Mouse (Mus musculus): ENCODE results near the gene Adgb. TPM values are rescaled to one million over a fixed set of nuclear protein-coding genes. Genes with fewer than 3 reads are reported as not detected.
A peak's percentile ranks its signal among the peaks of the same experiment; 100 is the strongest.

The Adgb gene
- total RNA-seq, 2 experiments from 2014 or later = 0.32 to 0.56 TPM

GRCm38 (mm10) chr10:10429635-10430034 lies 42.5 kb downstream of the Adgb start:
- no peak for TF ChIP-seq CTCF (IDR thresholded peaks at IDR 0.05)
- intact Hi-C loops (cut with DNase I) = no loop called here
- H3K27ac ChIP-seq = no peak overlapping the region

GRCm38 (mm10) chr10:10429032-10429431 lies 43.1 kb downstream of the Adgb start:
- DNase-seq (ENCODE audit: extremely low spot score in 1 of 2, low spot score in 2 of 2) = no peak
- intact Hi-C loops (cut with DNase I) = no loop called here
- H3K4me3 ChIP-seq = no peak overlapping the region
- no peak for TF ChIP-seq CTCF (IDR thresholded peaks at IDR 0.05)
- no peak overlapping the region for H3K27ac ChIP-seq

More at GRCm38 (mm10) chr10:10429635-10430034, 42.5 kb downstream of the Adgb start:
- H3K4me3 ChIP-seq = no peak overlapping the region
- DNase-seq (ENCODE audit: extremely low spot score in 1 of 2, low spot score in 2 of 2) = no peak

GRCm38 (mm10) chr10:10424383-10424782 lies 47.7 kb downstream of the Adgb start:
- no peak for TF ChIP-seq CTCF (IDR thresholded peaks at IDR 0.05)
- Histone ChIP-seq H3K4me3 (no peak overlapping the region), H3K27ac (no peak overlapping the region)
- DNase-seq (ENCODE audit: extremely low spot score in 1 of 2, low spot score in 2 of 2) = no peak
- intact Hi-C loops (cut with DNase I) = no loop called here

- no peak overlapping the region for H3K4me3 ChIP-seq
- no peak for DNase-seq (ENCODE audit: extremely low spot score in 1 of 2, low spot score in 2 of 2)
- H3K27ac ChIP-seq = no peak overlapping the region
- no peak for TF ChIP-seq CTCF (IDR thresholded peaks at IDR 0.05)
- intact Hi-C loops (cut with DNase I) = no loop called here
These were observed 61.1 kb downstream of the Adgb start for GRCm38 (mm10) chr10:10411046-10411445.

GRCm38 (mm10) chr10:10408166-10408565 lies 64.0 kb downstream of the Adgb start:
- intact Hi-C loops (cut with DNase I) = loop anchor here (1.0 to 5.0 kb wide), 3 partner anchors 150 to 764 kb away; partner anchors contain the start of genes Grm1 and Rab32
- H3K4me3 ChIP-seq = no peak overlapping the region
- no peak overlapping the region for H3K27ac ChIP-seq
- TF ChIP-seq CTCF (IDR thresholded peaks at IDR 0.05) = peak; percentile 74
- peak in 1 of 2 experiments; percentile 18 for DNase-seq (ENCODE audit: extremely low spot score in 1 of 2, low spot score in 2 of 2)

GRCm38 (mm10) chr10:10395784-10396481 lies 76.2 kb downstream of the Adgb start:
- Histone ChIP-seq H3K4me3 (no peak overlapping the region), H3K27ac (no peak overlapping the region)
- intact Hi-C loops (cut with DNase I) = no loop called here
- no peak for DNase-seq (ENCODE audit: extremely low spot score in 1 of 2, low spot score in 2 of 2)
- TF ChIP-seq CTCF (IDR thresholded peaks at IDR 0.05) = no peak

- no peak overlapping the region for H3K4me3 ChIP-seq
- no peak for TF ChIP-seq CTCF (IDR thresholded peaks at IDR 0.05)
- no peak overlapping the region for H3K27ac ChIP-seq
- intact Hi-C loops (cut with DNase I) = no loop called here
- no peak for DNase-seq (ENCODE audit: extremely low spot score in 1 of 2, low spot score in 2 of 2)
These were observed 97.5 kb downstream of the Adgb start for GRCm38 (mm10) chr10:10374629-10375028.

GRCm38 (mm10) chr10:10364025-10364424 lies 108.1 kb downstream of the Adgb start:
- intact Hi-C loops (cut with DNase I) = no loop called here
- Histone ChIP-seq H3K4me3 (no peak overlapping the region), H3K27ac (no peak overlapping the region)
- no peak for TF ChIP-seq CTCF (IDR thresholded peaks at IDR 0.05)
- DNase-seq (ENCODE audit: extremely low spot score in 1 of 2, low spot score in 2 of 2) = no peak

- peak; percentile 71 for TF ChIP-seq CTCF (IDR thresholded peaks at IDR 0.05)
- Histone ChIP-seq H3K27ac (no peak overlapping the region), H3K4me3 (no peak overlapping the region)
- DNase-seq (ENCODE audit: extremely low spot score in 1 of 2, low spot score in 2 of 2) = no peak
- intact Hi-C loops (cut with DNase I) = loop anchor here (5.0 kb wide), 2 partner anchors 202 to 822 kb away; partner anchors contain the start of gene Rab32
These were observed 116.4 kb downstream of the Adgb start for GRCm38 (mm10) chr10:10355605-10356227.

GRCm38 (mm10) chr10:10352184-10352583 lies 119.9 kb downstream of the Adgb start:
- H3K27ac ChIP-seq = no peak overlapping the region
- no peak for DNase-seq (ENCODE audit: extremely low spot score in 1 of 2, low spot score in 2 of 2)
- no peak for TF ChIP-seq CTCF (IDR thresholded peaks at IDR 0.05)
- intact Hi-C loops (cut with DNase I) = no loop called here
- H3K4me3 ChIP-seq = no peak overlapping the region

- Histone ChIP-seq H3K27ac (no peak overlapping the region), H3K4me3 (no peak overlapping the region)
- no peak for TF ChIP-seq CTCF (IDR thresholded peaks at IDR 0.05)
- no peak for DNase-seq (ENCODE audit: extremely low spot score in 1 of 2, low spot score in 2 of 2)
- intact Hi-C loops (cut with DNase I) = no loop called here
These were observed 121.6 kb downstream of the Adgb start for GRCm38 (mm10) chr10:10350550-10350949.

GRCm38 (mm10) chr10:10343930-10344329 lies 128.2 kb downstream of the Adgb start:
- intact Hi-C loops (cut with DNase I) = no loop called here
- no peak overlapping the region for H3K4me3 ChIP-seq
- no peak for DNase-seq (ENCODE audit: extremely low spot score in 1 of 2, low spot score in 2 of 2)
- TF ChIP-seq CTCF (IDR thresholded peaks at IDR 0.05) = no peak
- H3K27ac ChIP-seq = no peak overlapping the region

Measured in left cerebral cortex, adult 2 months (tissue).